Mouse (Mus musculus): ENCODE results near the gene 1520401A03Rik. TPM values are rescaled to one million over a fixed set of nuclear protein-coding genes. Genes with fewer than 3 reads are reported as not detected.
A peak's percentile ranks its signal among the peaks of the same experiment; 100 is the strongest.

The 1520401A03Rik gene
- total RNA-seq, 2 experiments from 2014 or later: 0.09 TPM; not detected in 1

GRCm38 (mm10) chr17:23676473-23677031, 46.0 kb downstream of the 1520401A03Rik start:
- intact Hi-C loops (cut with DNase I; ENCODE audit: low total_unique reads): no loop called here
- DNase-seq: peak; percentile 69

GRCm38 (mm10) chr17:23675564-23676281, 46.9 kb downstream of the 1520401A03Rik start:
- peak; percentile 75 for DNase-seq
- intact Hi-C loops (cut with DNase I; ENCODE audit: low total_unique reads): no loop called here

GRCm38 (mm10) chr17:23675127-23675526, 47.5 kb downstream of the 1520401A03Rik start:
- DNase-seq: peak; percentile 82
- intact Hi-C loops (cut with DNase I; ENCODE audit: low total_unique reads): no loop called here

- intact Hi-C loops (cut with DNase I; ENCODE audit: low total_unique reads): no loop called here
Measured at GRCm38 (mm10) chr17:23674271-23674952, 48.2 kb downstream of the 1520401A03Rik start.

GRCm38 (mm10) chr17:23673424-23674073, 49.0 kb downstream of the 1520401A03Rik start, which contains the start of the genes Hcfc1r1 and Thoc6:
TSS of gene Hcfc1r1 (plus strand) at chr17:23673596.
TSS of gene Thoc6 (minus strand) at chr17:23673882.
- intact Hi-C loops (cut with DNase I; ENCODE audit: low total_unique reads): no loop called here
- peak; percentile 90 for DNase-seq

More at GRCm38 (mm10) chr17:23674271-23674952, 48.2 kb downstream of the 1520401A03Rik start:
- DNase-seq: no peak

GRCm38 (mm10) chr17:23672761-23673160, 49.8 kb downstream of the 1520401A03Rik start:
- intact Hi-C loops (cut with DNase I; ENCODE audit: low total_unique reads): no loop called here
- DNase-seq: no peak

- no peak for DNase-seq
- intact Hi-C loops (cut with DNase I; ENCODE audit: low total_unique reads): no loop called here
Measured at GRCm38 (mm10) chr17:23671519-23671918, 51.1 kb downstream of the 1520401A03Rik start.

GRCm38 (mm10) chr17:23670516-23671074, 52.0 kb downstream of the 1520401A03Rik start:
- DNase-seq: no peak
- intact Hi-C loops (cut with DNase I; ENCODE audit: low total_unique reads): no loop called here

GRCm38 (mm10) chr17:23665511-23665910, 57.1 kb downstream of the 1520401A03Rik start:
- intact Hi-C loops (cut with DNase I; ENCODE audit: low total_unique reads): no loop called here
- DNase-seq: no peak

- intact Hi-C loops (cut with DNase I; ENCODE audit: low total_unique reads): loop anchor here (5.0 kb wide), 1 partner anchor 38 kb away; no protein-coding TSS in a partner anchor
- no peak for DNase-seq
Measured at GRCm38 (mm10) chr17:23664556-23665021, 58.0 kb downstream of the 1520401A03Rik start.

GRCm38 (mm10) chr17:23661526-23661925, 61.1 kb downstream of the 1520401A03Rik start:
- intact Hi-C loops (cut with DNase I; ENCODE audit: low total_unique reads): loop anchor here (5.0 kb wide), 1 partner anchor 41 kb away; no protein-coding TSS in a partner anchor
- no peak for DNase-seq

- intact Hi-C loops (cut with DNase I; ENCODE audit: low total_unique reads): loop anchor here (5.0 kb wide), 1 partner anchor 41 kb away; no protein-coding TSS in a partner anchor
- no peak for DNase-seq
Measured at GRCm38 (mm10) chr17:23660876-23661200, 61.7 kb downstream of the 1520401A03Rik start.

GRCm38 (mm10) chr17:23660117-23660875, 62.3 kb downstream of the 1520401A03Rik start, which contains the start of gene Bicdl2:
TSS of gene Bicdl2 (plus strand) at chr17:23660506.
- no peak for DNase-seq

GRCm38 (mm10) chr17:23658450-23658849, 64.1 kb downstream of the 1520401A03Rik start:
- intact Hi-C loops (cut with DNase I; ENCODE audit: low total_unique reads): no loop called here
- no peak for DNase-seq

More at GRCm38 (mm10) chr17:23660117-23660875, 62.3 kb downstream of the 1520401A03Rik start, which contains the start of gene Bicdl2:
- intact Hi-C loops (cut with DNase I; ENCODE audit: low total_unique reads): loop anchor here (5.0 kb wide), 1 partner anchor 42 kb away; no protein-coding TSS in a partner anchor

Other genes with a start within 250 kb of the 1520401A03Rik start
- gene Vmn2r117, start 243.1 kb downstream of the 1520401A03Rik start, total RNA-seq (2021): not detected
- gene Zfp213, start 158.5 kb downstream of the 1520401A03Rik start, total RNA-seq (2021): 1 to 10 TPM; 2.2 to 2.6 TPM
- 1 to 10 TPM; 4.9 TPM for gene Zfp13, start 123.3 kb downstream of the 1520401A03Rik start, total RNA-seq (2021)
- gene Zscan10, start 121.9 kb downstream of the 1520401A03Rik start, total RNA-seq (2021): not detected
- gene Mmp25, start 77.5 kb downstream of the 1520401A03Rik start, total RNA-seq (2021): under 1 TPM; 0.20 to 0.27 TPM
- not detected for gene Bicdl2, start 62.3 kb downstream of the 1520401A03Rik start, total RNA-seq (2021)
- 100 to 1,000 TPM; 223 to 235 TPM for gene Hcfc1r1, start 49.2 kb downstream of the 1520401A03Rik start, total RNA-seq (2021)
- 10 to 100 TPM; 15.8 to 19.1 TPM for gene Thoc6, start 48.9 kb downstream of the 1520401A03Rik start, total RNA-seq (2021)
- 10 to 100 TPM; 18.7 to 57.3 TPM for gene Tnfrsf12a, start 45.3 kb downstream of the 1520401A03Rik start, total RNA-seq (2021)
- not detected for gene Cldn6, start 43.5 kb downstream of the 1520401A03Rik start, total RNA-seq (2021)
- gene Cldn9, start 38.8 kb downstream of the 1520401A03Rik start, total RNA-seq (2021): under 1 TPM; 0.23 to 0.51 TPM
- 1 to 10 TPM; 2.1 to 2.3 TPM for gene Pkmyt1, start 3.6 kb upstream of the 1520401A03Rik start, total RNA-seq (2021)
- gene Paqr4, start 18.1 kb upstream of the 1520401A03Rik start, total RNA-seq (2021): 1 to 10 TPM; 5.7 to 9.1 TPM
- gene Kremen2, start 23.1 kb upstream of the 1520401A03Rik start, total RNA-seq (2021): not detected
- 10 to 100 TPM; 35.6 to 35.8 TPM for gene Flywch1, start 48.8 kb upstream of the 1520401A03Rik start, total RNA-seq (2021)
- gene Flywch2, start 63.3 kb upstream of the 1520401A03Rik start, total RNA-seq (2021): 1 to 10 TPM; 1.2 to 2.0 TPM
- gene Srrm2, start 67.7 kb upstream of the 1520401A03Rik start, total RNA-seq (2021): 100 to 1,000 TPM; 148 to 169 TPM
- gene Elob, start 106.4 kb upstream of the 1520401A03Rik start, total RNA-seq (2021): 100 to 1,000 TPM; 321 to 328 TPM
- not detected for gene Prss33, start 113.3 kb upstream of the 1520401A03Rik start, total RNA-seq (2021)
- gene Prss32, start 121.1 kb upstream of the 1520401A03Rik start, total RNA-seq (2021): not detected
- under 1 TPM in 1 of 2 experiments, not detected in 1; 0.18 TPM for gene Prss41, start 121.4 kb upstream of the 1520401A03Rik start, total RNA-seq (2021)
- not detected for gene Prss21, start 145.3 kb upstream of the 1520401A03Rik start, total RNA-seq (2021)
- not detected for gene Dcpp1, start 158.1 kb upstream of the 1520401A03Rik start, total RNA-seq (2021)
- gene Dcpp2, start 158.1 kb upstream of the 1520401A03Rik start, total RNA-seq (2021): not detected
- gene Dcpp3, start 194.7 kb upstream of the 1520401A03Rik start, total RNA-seq (2021): not detected
- not detected for gene Sbp, start 218.9 kb upstream of the 1520401A03Rik start, total RNA-seq (2021)
- not detected for gene Sbpl, start 232.5 kb upstream of the 1520401A03Rik start, total RNA-seq (2021)